In genomic region chr7:138840594-138841021, GRCm38 (mm10) we compare ENCODE assay signal across 9 mouse cellular contexts. TPM values are rescaled to one million over a fixed set of nuclear protein-coding genes. Genes with fewer than 3 reads are reported as not detected.
DNase-seq lines count a peak whose midpoint lies in the region; ATAC-seq lines count a peak whose summit lies in the region.
"Had no signal": no experiment of that assay in that cellular context is flagged by ENCODE, and none has a peak within 500 bp of the region (broad histone marks: within the 10 kb centered on the region; RNA-seq: fewer than 3 reads in every experiment).

No protein-coding gene starts in this region.

- H3K9ac ChIP-seq in limb, embryonic 12.5 days (replicated peaks), result no peak overlapping the region
- H3K9ac ChIP-seq in neural tube, embryonic 14.5 days (replicated peaks; ENCODE audit: low read depth, low read length), result no peak overlapping the region

- peak; percentile 32; the same call in 1 of the 2 replicates for ATAC-seq in limb, embryonic 12.5 days (ENCODE audit: insufficient number of reproducible peaks, insufficient read depth, low FRiP score, low TSS enrichment, low read depth)
- ATAC-seq in neural tube, embryonic 14.5 days (ENCODE audit: low read depth), result peak; percentile 28; the same call in 1 of the 2 replicates

- WGBS in limb, embryonic 12.5 days, result 14% methylated on average over 4 of the region's 4 CpGs
- WGBS in neural tube, embryonic 14.5 days, result 25% methylated on average over 4 of the region's 4 CpGs

- H3K4me1 ChIP-seq in limb, embryonic 12.5 days (replicated peaks), result peaks cover 17% of the 10 kb centered on the region
- H3K4me1 ChIP-seq in neural tube, embryonic 14.5 days (ENCODE audit: control insufficient read depth, insufficient read depth, low read length), result peaks cover 26% of the 10 kb centered on the region

- H3K4me3 ChIP-seq in limb, embryonic 12.5 days (replicated peaks), result no peak overlapping the region
- no peak overlapping the region for H3K4me3 ChIP-seq in neural tube, embryonic 14.5 days (ENCODE audit: low read depth, low read length)
- H3K4me3 ChIP-seq: erythroblast, embryonic 14.5 days had no signal

- peak overlapping the region; percentile 64; the same call in 1 of the 2 replicates for H3K27ac ChIP-seq in limb, embryonic 12.5 days
- H3K27ac ChIP-seq in neural tube, embryonic 14.5 days (ENCODE audit: low read depth, low read length), result no peak overlapping the region

- H3K27me3 ChIP-seq in limb, embryonic 12.5 days, result no peaks in the 10 kb centered on the region
- H3K27me3 ChIP-seq in neural tube, embryonic 14.5 days (ENCODE audit: control insufficient read depth, insufficient read depth, low read length), result no peaks in the 10 kb centered on the region

- no peak overlapping the region for H3K4me2 ChIP-seq in limb, embryonic 12.5 days
- H3K4me2 ChIP-seq in neural tube, embryonic 14.5 days (ENCODE audit: low read depth, low read length), result no peak overlapping the region

- DNase-seq in A20 (ENCODE audit: low read depth, low spot score), result peak; percentile 48
- DNase-seq in adrenal gland, adult (ENCODE audit: inconsistent age in 2 of 2, low spot score in 1 of 2), result peak; percentile 81 to 94
- DNase-seq in embryo, embryonic 11 days, result peak; percentile 88
- DNase-seq in gastrocnemius, postnatal 25 days, result peak; percentile 57
- peak; percentile 88 for DNase-seq in kidney, adult 9 months
- DNase-seq in testis, postnatal 14 days (ENCODE audit: low spot score), result peak; percentile 53

- peaks cover 12% of the 10 kb centered on the region for H3K36me3 ChIP-seq in limb, embryonic 12.5 days
- H3K36me3 ChIP-seq in neural tube, embryonic 14.5 days (ENCODE audit: control insufficient read depth, insufficient read depth, low read length), result peaks cover 4% of the 10 kb centered on the region; the same call in 1 of the 2 replicates

- H3K9me3 ChIP-seq in limb, embryonic 12.5 days, result no peaks in the 10 kb centered on the region
- no peaks in the 10 kb centered on the region for H3K9me3 ChIP-seq in neural tube, embryonic 14.5 days (ENCODE audit: control insufficient read depth, low read length)

RNA-seq across cellular contexts. Expression of gene Ppp2r2d, which starts 5.3 kb away (rescaled TPM):
- total RNA-seq in gastrocnemius, postnatal 25 days (2021), result 10 to 100 TPM; 31.1 to 32.6 TPM
- polyA plus RNA-seq in limb, embryonic 12.5 days (2016; fragmentation: Nextera tagmentation; extraction: Ambion mirVana), result 51.1 and 56.7 TPM in 2 replicates
- 108 and 115 TPM in 2 replicates for polyA plus RNA-seq in neural tube, embryonic 14.5 days (2014; fragmentation: Nextera tagmentation; extraction: Ambion mirVana)

RNA-seq across cellular contexts. Expression of gene Mapk1ip1, which starts 5.5 kb away (rescaled TPM):
- total RNA-seq in gastrocnemius, postnatal 25 days (2021), result 10 to 100 TPM; 17.4 TPM
- 11.6 and 13.6 TPM in 2 replicates for polyA plus RNA-seq in limb, embryonic 12.5 days (2016; fragmentation: Nextera tagmentation; extraction: Ambion mirVana)
- polyA plus RNA-seq in neural tube, embryonic 14.5 days (2014; fragmentation: Nextera tagmentation; extraction: Ambion mirVana), result 39.2 and 47.8 TPM in 2 replicates
